Mouse (Mus musculus) olfactory bulb, adult 2 months (tissue): ENCODE data around the gene Strbp.

Experiments
- CTCF ChIP-seq: fragments of 200-500 bp; IDR thresholded peaks from 2 replicates; pipeline ENCODE4 v1.5.1; 2012; ENCODE audit warnings: low read depth, mild to moderate bottlenecking, low read length, moderate library complexity; ENCODE audit not compliant: insufficient read depth
- POLR2A ChIP-seq: fragments of 200-500 bp; IDR thresholded peaks from 2 replicates; pipeline ENCODE4 v1.6.1; 2012; ENCODE audit warnings: mild to moderate bottlenecking, low read depth, low read length, moderate library complexity; ENCODE audit not compliant: insufficient read depth

GRCm38 (mm10) chr2:37565579-37565978 lies 138.1 kb downstream of the Strbp start:
- TF ChIP-seq POLR2A (no peak), CTCF (no peak)
